ENCODE assay signal across 8 mouse cellular contexts in genomic region chr17:3498086-3498485, GRCm38 (mm10). TPM values are rescaled to one million over a fixed set of nuclear protein-coding genes. Genes with fewer than 3 reads are reported as not detected.
DNase-seq lines count a peak whose midpoint lies in the region; ATAC-seq and TF ChIP-seq lines count a peak whose summit lies in the region.

No protein-coding gene starts in this region.

- no peak overlapping the region for H3K9ac ChIP-seq in forebrain, postnatal 0 days
- no peak overlapping the region for H3K9ac ChIP-seq in forebrain, embryonic 12.5 days
- no peak overlapping the region for H3K9ac ChIP-seq in midbrain, embryonic 13.5 days (replicated peaks)

- 0 out of 2 replicates have a peak, but pooled peaks cover 4% of the 10 kb centered on the region for H3K4me1 ChIP-seq in forebrain, postnatal 0 days (ENCODE audit: insufficient read depth)
- no peaks in the 10 kb centered on the region for H3K4me1 ChIP-seq in forebrain, embryonic 12.5 days
- no peaks in the 10 kb centered on the region for H3K4me1 ChIP-seq in midbrain, embryonic 10.5 days
- no peaks in the 10 kb centered on the region for H3K4me1 ChIP-seq in midbrain, embryonic 13.5 days (replicated peaks)

- peak; percentile 72 for DNase-seq in forebrain, postnatal 0 days
- peak; percentile 48 for DNase-seq in midbrain, embryonic 10.5 days (ENCODE audit: low spot score)
- peak; percentile 74 for DNase-seq in R1 (ENCODE audit: low read depth, low spot score)
- DNase-seq in kidney, postnatal 14 days: peak; percentile 38
- peak; percentile 40 to 72 for DNase-seq in spleen, postnatal 4 days (ENCODE audit: low spot score in 2 of 2)
- no peak for DNase-seq in T-cell, adult 2 months (ENCODE audit: low spot score)

- TF ChIP-seq CTCF in forebrain, postnatal 0 days (IDR thresholded peaks at IDR 0.05; ENCODE audit: low read depth): peak; percentile 64

- no peak overlapping the region for H3K4me2 ChIP-seq in forebrain, postnatal 0 days (ENCODE audit: low read depth)
- H3K4me2 ChIP-seq in forebrain, embryonic 12.5 days: no peak overlapping the region
- no peak overlapping the region for H3K4me2 ChIP-seq in midbrain, embryonic 13.5 days (replicated peaks)

- H3K27me3 ChIP-seq in forebrain, postnatal 0 days (ENCODE audit: insufficient read depth, low read length): no peaks in the 10 kb centered on the region
- no peaks in the 10 kb centered on the region for H3K27me3 ChIP-seq in forebrain, embryonic 12.5 days
- H3K27me3 ChIP-seq in midbrain, embryonic 10.5 days (ENCODE audit: low read depth, poor library complexity, severe bottlenecking): no peaks in the 10 kb centered on the region
- H3K27me3 ChIP-seq in midbrain, embryonic 13.5 days: no peaks in the 10 kb centered on the region

- WGBS in forebrain, postnatal 0 days: 25% methylated on average over 3 of the region's 3 CpGs
- 21% methylated on average over 3 of the region's 3 CpGs for WGBS in forebrain, embryonic 12.5 days
- 36% methylated on average over 3 of the region's 3 CpGs for WGBS in midbrain, embryonic 10.5 days
- WGBS in midbrain, embryonic 13.5 days: 24% methylated on average over 3 of the region's 3 CpGs

- ATAC-seq in forebrain, postnatal 0 days: 0 out of 2 replicates have a peak, but pooled peaks have one; percentile 34
- no peak for ATAC-seq in forebrain, embryonic 12.5 days (ENCODE audit: low FRiP score)
- ATAC-seq in midbrain, embryonic 13.5 days: no peak

- H3K4me3 ChIP-seq in forebrain, postnatal 0 days (ENCODE audit: low read depth, low read length): no peak overlapping the region
- H3K4me3 ChIP-seq in forebrain, embryonic 12.5 days (replicated peaks): no peak overlapping the region
- H3K4me3 ChIP-seq in midbrain, embryonic 10.5 days: no peak overlapping the region
- no peak overlapping the region for H3K4me3 ChIP-seq in midbrain, embryonic 13.5 days (replicated peaks)

- H3K9me3 ChIP-seq in forebrain, postnatal 0 days (ENCODE audit: low read length): no peaks in the 10 kb centered on the region
- no peaks in the 10 kb centered on the region for H3K9me3 ChIP-seq in forebrain, embryonic 12.5 days
- no peaks in the 10 kb centered on the region for H3K9me3 ChIP-seq in midbrain, embryonic 10.5 days (replicated peaks)
- H3K9me3 ChIP-seq in midbrain, embryonic 13.5 days: no peaks in the 10 kb centered on the region

- H3K36me3 ChIP-seq in forebrain, postnatal 0 days (ENCODE audit: insufficient read depth): peaks cover 4% of the 10 kb centered on the region; the same call in 1 of the 2 replicates
- H3K36me3 ChIP-seq in forebrain, embryonic 12.5 days (replicated peaks): no peaks in the 10 kb centered on the region
- no peaks in the 10 kb centered on the region for H3K36me3 ChIP-seq in midbrain, embryonic 10.5 days
- no peaks in the 10 kb centered on the region for H3K36me3 ChIP-seq in midbrain, embryonic 13.5 days

- no peak overlapping the region for H3K27ac ChIP-seq in forebrain, postnatal 0 days (ENCODE audit: low read depth, low read length)
- H3K27ac ChIP-seq in forebrain, embryonic 12.5 days: no peak overlapping the region
- no peak overlapping the region for H3K27ac ChIP-seq in midbrain, embryonic 10.5 days (replicated peaks)
- H3K27ac ChIP-seq in midbrain, embryonic 13.5 days: no peak overlapping the region

RNA-seq across cellular contexts. Expression of gene Cldn20, which starts 34.3 kb away (rescaled TPM):
- total RNA-seq in forebrain, postnatal 0 days (2014; rRNA removed): 1.4 and 2.8 TPM in 2 replicates
- 1.6 and 2.0 TPM in 2 replicates for polyA plus RNA-seq in forebrain, postnatal 0 days (2015; fragmentation: Nextera tagmentation; extraction: Ambion mirVana)
- polyA plus RNA-seq in forebrain, embryonic 12.5 days (2016; fragmentation: Nextera tagmentation; extraction: Ambion mirVana): 0.32 TPM in 1 of 2 replicates, not detected in the other
- 0.21 TPM in 1 of 2 replicates, not detected in the other for polyA plus RNA-seq in midbrain, embryonic 10.5 days (2016; fragmentation: Nextera tagmentation; extraction: Ambion mirVana)
- not detected in 2 replicates for polyA plus RNA-seq in midbrain, embryonic 13.5 days (2015; fragmentation: Nextera tagmentation; extraction: Ambion mirVana)

RNA-seq across cellular contexts. Expression of gene Tfb1m, which starts 59.5 kb away (rescaled TPM):
- 8.1 and 11.2 TPM in 2 replicates for total RNA-seq in forebrain, postnatal 0 days (2014; rRNA removed)
- polyA plus RNA-seq in forebrain, postnatal 0 days (2015; fragmentation: Nextera tagmentation; extraction: Ambion mirVana): 7.2 and 8.2 TPM in 2 replicates
- 17.4 and 18.4 TPM in 2 replicates for polyA plus RNA-seq in forebrain, embryonic 12.5 days (2016; fragmentation: Nextera tagmentation; extraction: Ambion mirVana)
- 19.9 and 21.0 TPM in 2 replicates for polyA plus RNA-seq in midbrain, embryonic 10.5 days (2016; fragmentation: Nextera tagmentation; extraction: Ambion mirVana)
- 13.2 and 14.6 TPM in 2 replicates for polyA plus RNA-seq in midbrain, embryonic 13.5 days (2015; fragmentation: Nextera tagmentation; extraction: Ambion mirVana)
